ENCODE assay signal across 21 mouse cellular contexts in the genomic region with DNA sequence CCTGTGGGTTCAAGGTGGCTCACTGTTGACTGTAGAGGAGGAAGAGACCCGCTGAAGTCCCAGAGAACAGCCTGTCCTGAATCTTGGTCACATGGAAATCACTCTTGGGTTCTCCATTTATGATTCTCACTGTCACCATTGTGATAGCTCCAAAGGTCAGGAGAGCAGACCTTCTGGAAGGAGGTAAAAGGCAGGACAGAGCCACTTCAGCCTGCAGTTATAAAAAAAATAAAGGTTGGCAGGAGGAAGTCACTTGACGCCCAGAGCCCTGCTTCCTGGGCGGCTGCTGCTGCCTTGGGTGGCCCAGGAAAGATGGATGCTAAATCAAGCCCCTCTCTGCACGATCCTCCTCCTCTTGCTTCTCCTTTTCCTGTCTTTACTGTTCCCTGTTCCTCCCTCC. TPM values are rescaled to one million over a fixed set of nuclear protein-coding genes. Genes with fewer than 3 reads are reported as not detected.
DNase-seq lines count a peak whose midpoint lies in the region; ATAC-seq lines count a peak whose summit lies in the region.
"Had no signal": no experiment of that assay in that cellular context is flagged by ENCODE, and none has a peak within 500 bp of the region (broad histone marks: within the 10 kb centered on the region; RNA-seq: fewer than 3 reads in every experiment).

No protein-coding gene starts in this region.

- DNase-seq in frontal cortex, postnatal 36 days (ENCODE audit: low spot score in 2 of 2): no peak
- DNase-seq in forebrain, embryonic 14.5 days (ENCODE audit: low spot score): no peak
- no peak for DNase-seq in Muller cell, postnatal 12 days (ENCODE audit: inconsistent ontology term)
- DNase-seq in retina, postnatal 1 day: no peak
- DNase-seq: adrenal gland, adult 2 months; cerebellum, adult 11 months; gastrocnemius, postnatal 14 days; kidney, adult 9 months; kidney, postnatal 14 days; thymus, adult 2 months; thymus, postnatal 4 days had no signal

- H3K27me3 ChIP-seq in intestine, embryonic 16.5 days (replicated peaks; ENCODE audit: control insufficient read depth, insufficient read depth, low read length): no peaks in the 10 kb centered on the region
- no peaks in the 10 kb centered on the region for H3K27me3 ChIP-seq in intestine, embryonic 15.5 days (replicated peaks)
- H3K27me3 ChIP-seq in forebrain, embryonic 14.5 days (replicated peaks; ENCODE audit: control insufficient read depth, insufficient read depth, low read length): no peaks in the 10 kb centered on the region
- no peaks in the 10 kb centered on the region for H3K27me3 ChIP-seq in hindbrain, embryonic 15.5 days
- H3K27me3 ChIP-seq: embryonic facial prominence, embryonic 12.5 days; neural tube, embryonic 15.5 days had no signal

- no peaks in the 10 kb centered on the region for H3K36me3 ChIP-seq in intestine, embryonic 16.5 days (ENCODE audit: control insufficient read depth, insufficient read depth, low read length)
- 0 out of 2 replicates have a peak, but pooled peaks cover 3% of the 10 kb centered on the region for H3K36me3 ChIP-seq in intestine, embryonic 15.5 days
- H3K36me3 ChIP-seq in forebrain, embryonic 14.5 days (ENCODE audit: control insufficient read depth, insufficient read depth, low read length): peaks cover 4% of the 10 kb centered on the region; the same call in 1 of the 2 replicates
- 0 out of 2 replicates have a peak, but pooled peaks cover 8% of the 10 kb centered on the region for H3K36me3 ChIP-seq in hindbrain, embryonic 15.5 days

- peaks cover 3% of the 10 kb centered on the region; the same call in 1 of the 2 replicates for H3K4me1 ChIP-seq in intestine, embryonic 16.5 days (ENCODE audit: control insufficient read depth, insufficient read depth, low read length)
- no peaks in the 10 kb centered on the region; the same call in 1 of the 2 replicates for H3K4me1 ChIP-seq in intestine, embryonic 15.5 days (replicated peaks)
- no peaks in the 10 kb centered on the region; the same call in 1 of the 2 replicates for H3K4me1 ChIP-seq in forebrain, embryonic 14.5 days (ENCODE audit: control insufficient read depth, insufficient read depth, low read length)
- 0 out of 2 replicates have a peak, but pooled peaks cover 5% of the 10 kb centered on the region for H3K4me1 ChIP-seq in hindbrain, embryonic 15.5 days (replicated peaks)

- H3K4me2 ChIP-seq in intestine, embryonic 16.5 days (ENCODE audit: low read depth, low read length): no peak overlapping the region
- H3K4me2 ChIP-seq in intestine, embryonic 15.5 days (replicated peaks): no peak overlapping the region
- H3K4me2 ChIP-seq in forebrain, embryonic 14.5 days (ENCODE audit: low read length): no peak overlapping the region
- H3K4me2 ChIP-seq in hindbrain, embryonic 15.5 days: no peak overlapping the region
- H3K4me2 ChIP-seq: embryonic facial prominence, embryonic 12.5 days; neural tube, embryonic 15.5 days had no signal

- 0 out of 2 replicates have a peak, but pooled peaks have one; percentile 5 for ATAC-seq in frontal cortex, adult (ENCODE audit: low TSS enrichment)
- peak; percentile 58 for ATAC-seq in intestine, embryonic 16.5 days
- ATAC-seq in intestine, embryonic 15.5 days: no peak; the same call in 1 of the 2 replicates
- no peak for ATAC-seq in forebrain, embryonic 14.5 days
- ATAC-seq in hindbrain, embryonic 15.5 days (ENCODE audit: low FRiP score, low read depth): no peak
- ATAC-seq: inflammation-experienced regulatory T-cells, adult 6 months had no signal

- no peak overlapping the region for H3K4me3 ChIP-seq in intestine, embryonic 16.5 days (ENCODE audit: low read length)
- H3K4me3 ChIP-seq in intestine, embryonic 15.5 days (replicated peaks): no peak overlapping the region
- no peak overlapping the region for H3K4me3 ChIP-seq in forebrain, embryonic 14.5 days (ENCODE audit: low read depth, low read length)
- H3K4me3 ChIP-seq in hindbrain, embryonic 15.5 days: no peak overlapping the region
- H3K4me3 ChIP-seq: embryonic facial prominence, embryonic 12.5 days; myocyte; neural tube, embryonic 15.5 days had no signal

- no peak overlapping the region for H3K27ac ChIP-seq in intestine, embryonic 16.5 days (ENCODE audit: low read length)
- no peak overlapping the region for H3K27ac ChIP-seq in intestine, embryonic 15.5 days
- H3K27ac ChIP-seq in forebrain, embryonic 14.5 days (ENCODE audit: low read depth, low read length): peak overlapping the region; percentile 44; the same call in 1 of the 2 replicates
- peak overlapping the region; percentile 45 for H3K27ac ChIP-seq in hindbrain, embryonic 15.5 days (replicated peaks)
- H3K27ac ChIP-seq: embryonic facial prominence, embryonic 12.5 days; neural tube, embryonic 15.5 days; stomach, postnatal 0 days had no signal

- H3K9me3 ChIP-seq in intestine, embryonic 16.5 days (ENCODE audit: control insufficient read depth, low read length): no peaks in the 10 kb centered on the region
- no peaks in the 10 kb centered on the region for H3K9me3 ChIP-seq in intestine, embryonic 15.5 days
- H3K9me3 ChIP-seq in forebrain, embryonic 14.5 days (replicated peaks; ENCODE audit: control insufficient read depth, low read length): no peaks in the 10 kb centered on the region
- H3K9me3 ChIP-seq in hindbrain, embryonic 15.5 days: no peaks in the 10 kb centered on the region
- H3K9me3 ChIP-seq: embryonic facial prominence, embryonic 12.5 days; neural tube, embryonic 15.5 days had no signal

- no peak overlapping the region for H3K9ac ChIP-seq in intestine, embryonic 16.5 days (ENCODE audit: low read depth, low read length)
- no peak overlapping the region for H3K9ac ChIP-seq in intestine, embryonic 15.5 days
- no peak overlapping the region for H3K9ac ChIP-seq in forebrain, embryonic 14.5 days (ENCODE audit: low read length)
- no peak overlapping the region for H3K9ac ChIP-seq in hindbrain, embryonic 15.5 days
- H3K9ac ChIP-seq: embryonic facial prominence, embryonic 12.5 days; neural tube, embryonic 15.5 days had no signal

- WGBS in intestine, embryonic 16.5 days: 44% methylated on average over 4 of the region's 4 CpGs
- WGBS in intestine, embryonic 15.5 days: 30% methylated on average over 4 of the region's 4 CpGs
- 66% methylated on average over 4 of the region's 4 CpGs for WGBS in forebrain, embryonic 14.5 days
- 46% methylated on average over 4 of the region's 4 CpGs for WGBS in hindbrain, embryonic 15.5 days

RNA-seq across cellular contexts. Expression of gene Nxph3, which starts 14.0 kb away (rescaled TPM):
- 0.32 and 0.37 TPM in 2 replicates for polyA plus RNA-seq in intestine, embryonic 16.5 days (2015; fragmentation: Nextera tagmentation; extraction: Ambion mirVana)
- 0.46 and 0.58 TPM in 2 replicates for polyA plus RNA-seq in intestine, embryonic 15.5 days (2015; fragmentation: Nextera tagmentation; extraction: Ambion mirVana)
- 7.8 and 10.3 TPM in 2 replicates for polyA plus RNA-seq in forebrain, embryonic 14.5 days (2014; fragmentation: Nextera tagmentation; extraction: Ambion mirVana)
- polyA plus RNA-seq in hindbrain, embryonic 15.5 days (2015; fragmentation: Nextera tagmentation; extraction: Ambion mirVana): 3.3 and 3.9 TPM in 2 replicates
- polyA plus RNA-seq: inflammation-experienced regulatory T-cells, adult 6 months; liver, embryonic 16.5 days had no signal

Comparison
In these comparisons a context has a peak if more than half of its experiments do, and no peak if none do; other contexts are left out.
1. ATAC-seq: peak in frontal cortex, adult (single experiment) and intestine, embryonic 16.5 days (single experiment); none in intestine, embryonic 15.5 days (single experiment), forebrain, embryonic 14.5 days (single experiment) and hindbrain, embryonic 15.5 days (single experiment).
2. H3K27ac ChIP-seq: peak in forebrain, embryonic 14.5 days (single experiment) and hindbrain, embryonic 15.5 days (single experiment); none in intestine, embryonic 16.5 days (single experiment) and intestine, embryonic 15.5 days (single experiment).